ENCODE assay signal across 8 mouse cellular contexts in genomic region chr13:104031821-104032331, GRCm38 (mm10).
DNase-seq lines count a peak whose midpoint lies in the region; ATAC-seq and TF ChIP-seq lines count a peak whose summit lies in the region.

No protein-coding gene starts in this region.

- TF ChIP-seq CTCF in intestine, postnatal 0 days (IDR thresholded peaks at IDR 0.05; ENCODE audit: low read depth), result no peak

- no peak for ATAC-seq in intestine, postnatal 0 days
- peak; percentile 57; the same call in 1 of the 2 replicates for ATAC-seq in neural tube, embryonic 13.5 days (ENCODE audit: low read depth)
- ATAC-seq in CD4-positive, CD25-positive, alpha-beta regulatory T cell, adult 4 months, result no peak

- 42% methylated on average over 12 of the region's 12 CpGs for WGBS in intestine, postnatal 0 days
- 59% methylated on average over 12 of the region's 12 CpGs for WGBS in neural tube, embryonic 13.5 days

- peak; percentile 61 for DNase-seq in left cerebral cortex, adult 11 months (ENCODE audit: low spot score)
- no peak for DNase-seq in left cerebral cortex, postnatal 14 days (ENCODE audit: low spot score in 2 of 2)
- peak; percentile 38 to 44 for DNase-seq in heart, adult 18-20 months
- DNase-seq in ovary, postnatal 36 days (ENCODE audit: low spot score), result no peak
- no peak for DNase-seq in kidney, adult 9 months

- H3K9ac ChIP-seq in intestine, postnatal 0 days (ENCODE audit: low read depth, low read length), result no peak overlapping the region
- H3K9ac ChIP-seq in neural tube, embryonic 13.5 days, result no peak overlapping the region

- no peaks in the 10 kb centered on the region for H3K36me3 ChIP-seq in intestine, postnatal 0 days (ENCODE audit: control insufficient read depth, insufficient read depth)
- peaks cover 21% of the 10 kb centered on the region; the same call in 1 of the 2 replicates for H3K36me3 ChIP-seq in neural tube, embryonic 13.5 days

- H3K27ac ChIP-seq in intestine, postnatal 0 days (ENCODE audit: low read depth, low read length), result peak overlapping the region; percentile 65
- 0 out of 2 replicates have a peak overlapping the region, but pooled peaks have one; percentile 42 for H3K27ac ChIP-seq in neural tube, embryonic 13.5 days (replicated peaks)

- intact Hi-C loops in left cerebral cortex, postnatal 14 days (cut with DNase I), result loop anchor here (5.0 kb wide), 1 partner anchor 110 kb away; the partner anchor contains the start of gene Erbin

- no peaks in the 10 kb centered on the region for H3K27me3 ChIP-seq in intestine, postnatal 0 days (replicated peaks; ENCODE audit: control insufficient read depth, insufficient read depth, low read length)
- H3K27me3 ChIP-seq in neural tube, embryonic 13.5 days, result peaks cover 6% of the 10 kb centered on the region; the same call in 1 of the 2 replicates

- H3K4me1 ChIP-seq in intestine, postnatal 0 days (replicated peaks; ENCODE audit: control insufficient read depth, insufficient read depth, low read length), result peaks cover 36% of the 10 kb centered on the region
- H3K4me1 ChIP-seq in neural tube, embryonic 13.5 days (replicated peaks), result peaks cover 26% of the 10 kb centered on the region

- H3K4me2 ChIP-seq in intestine, postnatal 0 days (replicated peaks; ENCODE audit: low read depth), result no peak overlapping the region
- no peak overlapping the region for H3K4me2 ChIP-seq in neural tube, embryonic 13.5 days

- H3K9me3 ChIP-seq in intestine, postnatal 0 days (ENCODE audit: control insufficient read depth), result no peaks in the 10 kb centered on the region
- no peaks in the 10 kb centered on the region for H3K9me3 ChIP-seq in neural tube, embryonic 13.5 days

- no peak overlapping the region for H3K4me3 ChIP-seq in intestine, postnatal 0 days (ENCODE audit: low read depth, low read length)
- H3K4me3 ChIP-seq in neural tube, embryonic 13.5 days, result no peak overlapping the region

Comparison
In these comparisons a context has a peak if more than half of its experiments do, and no peak if none do; other contexts are left out.
1. DNase-seq: peak in left cerebral cortex, adult 11 months (single experiment) and heart, adult 18-20 months (2 of 2); none in left cerebral cortex, postnatal 14 days (0 of 2), ovary, postnatal 36 days (single experiment) and kidney, adult 9 months (single experiment).